Mouse (Mus musculus) heart, embryonic 13.5 days (tissue): ENCODE measurements at regions not wholly inside any gene's neighbourhood (a gene's known extent, or its start where the extent isn't known, plus 50 kb on each side); places are given as distances from the start of the nearest gene placed in this dataset.

Source experiments
- ATAC-seq: fragments of 200-750 bp; cut with Nextera tagmentation; 2 replicates; pipeline ENCODE4 v1.8.0; 2017; ENCODE audit warnings: moderate TSS enrichment; ENCODE audit not compliant: insufficient number of reproducible peaks, low FRiP score, low TSS enrichment; ENCODE audit errors: extremely low read depth
- H3K27ac ChIP-seq: fragments of 300-500 bp; sonication (generic); replicated peaks from 2 replicates; pipeline ENCODE4 v1.5.1; 2015; ENCODE audit warnings: moderate library complexity, mild to moderate bottlenecking, inconsistent platforms
- H3K27me3 ChIP-seq: fragments of 300-500 bp; sonication (generic); replicated peaks from 2 replicates; pipeline ENCODE4 v1.6.1; 2015; ENCODE audit warnings: mild to moderate bottlenecking, inconsistent platforms
- H3K36me3 ChIP-seq: fragments of 300-500 bp; sonication (generic); 2 replicates; pipeline ENCODE4 v1.6.1; 2015; ENCODE audit warnings: mild to moderate bottlenecking, inconsistent platforms
- H3K4me1 ChIP-seq: fragments of 300-500 bp; sonication (generic); 2 replicates; pipeline ENCODE4 v1.6.1; 2015; ENCODE audit warnings: inconsistent platforms
- H3K4me2 ChIP-seq: fragments of 300-500 bp; sonication (generic); 2 replicates; pipeline ENCODE4 v1.6.1; 2015; ENCODE audit warnings: inconsistent platforms, mild to moderate bottlenecking, moderate library complexity
- H3K4me3 ChIP-seq: fragments of 300-500 bp; sonication (generic); 2 replicates; pipeline ENCODE4 v1.5.1; 2015; ENCODE audit warnings: moderate library complexity, mild to moderate bottlenecking, inconsistent platforms
- H3K9ac ChIP-seq: fragments of 300-500 bp; sonication (generic); 2 replicates; pipeline ENCODE4 v1.6.1; 2015; ENCODE audit warnings: inconsistent platforms, mild to moderate bottlenecking, moderate library complexity
- H3K9me3 ChIP-seq: fragments of 300-500 bp; sonication (generic); 2 replicates; pipeline ENCODE4 v1.6.1; 2016; ENCODE audit warnings: inconsistent platforms
- WGBS: fragments of 180-500 bp; shearing (Covaris S2); methylation state at CpG from one replicate; pipeline ENCODE4 v1.1.7; 2015; ENCODE audit warnings: mixed read lengths; 5-methylcytosine and 5-hydroxymethylcytosine counted together

GRCm38 (mm10) chr4:9935949-9936348 lies 938.3 kb upstream of the 2610301B20Rik start:
- Histone ChIP-seq H3K4me2 (no peak overlapping the region), H3K27me3 (no peaks in the 10 kb centered on the region), H3K4me3 (no peak overlapping the region), H3K9ac (no peak overlapping the region), H3K4me1 (peaks cover 7% of the 10 kb centered on the region; the same call in 1 of the 2 replicates), H3K27ac (no peak overlapping the region), H3K9me3 (no peaks in the 10 kb centered on the region), H3K36me3 (no peaks in the 10 kb centered on the region)
- WGBS = 27% methylated on average over 3 of the region's 3 CpGs
- ATAC-seq = no peak

- WGBS = 79% methylated on average over 4 of the region's 4 CpGs
- H3K9ac ChIP-seq = no peak overlapping the region
- H3K27ac ChIP-seq = no peak overlapping the region
- H3K4me3 ChIP-seq = no peak overlapping the region
- H3K4me2 ChIP-seq = no peak overlapping the region
- no peaks in the 10 kb centered on the region for H3K4me1 ChIP-seq
- H3K9me3 ChIP-seq = no peaks in the 10 kb centered on the region
- no peaks in the 10 kb centered on the region for H3K36me3 ChIP-seq
- H3K27me3 ChIP-seq = no peaks in the 10 kb centered on the region
- no peak for ATAC-seq
These were observed 922.9 kb upstream of the 2610301B20Rik start for GRCm38 (mm10) chr4:9951441-9951840.

- no peak overlapping the region for H3K4me2 ChIP-seq
- H3K4me1 ChIP-seq = no peaks in the 10 kb centered on the region
- no peak for ATAC-seq
- H3K36me3 ChIP-seq = no peaks in the 10 kb centered on the region
- H3K9me3 ChIP-seq = no peaks in the 10 kb centered on the region
- no peaks in the 10 kb centered on the region for H3K27me3 ChIP-seq
- no peak overlapping the region for H3K4me3 ChIP-seq
- no peak overlapping the region for H3K27ac ChIP-seq
- H3K9ac ChIP-seq = no peak overlapping the region
These were observed 899.7 kb upstream of the 2610301B20Rik start for GRCm38 (mm10) chr4:9974631-9975030.

- no peak for ATAC-seq
These were observed 892.8 kb upstream of the 2610301B20Rik start for GRCm38 (mm10) chr4:9981354-9982040.

GRCm38 (mm10) chr4:9982786-9983525 lies 891.3 kb upstream of the 2610301B20Rik start:
- WGBS = 49% methylated on average over 7 of the region's 7 CpGs
- ATAC-seq = no peak
- no peaks in the 10 kb centered on the region for H3K4me1 ChIP-seq
- H3K9ac ChIP-seq = no peak overlapping the region
- H3K36me3 ChIP-seq = no peaks in the 10 kb centered on the region
- H3K4me3 ChIP-seq = no peak overlapping the region
- no peak overlapping the region for H3K4me2 ChIP-seq
- no peaks in the 10 kb centered on the region for H3K9me3 ChIP-seq
- no peaks in the 10 kb centered on the region for H3K27me3 ChIP-seq
- H3K27ac ChIP-seq = no peak overlapping the region

More at GRCm38 (mm10) chr4:9981354-9982040, 892.8 kb upstream of the 2610301B20Rik start:
- no peak overlapping the region for H3K27ac ChIP-seq
- no peaks in the 10 kb centered on the region for H3K4me1 ChIP-seq
- no peak overlapping the region for H3K4me2 ChIP-seq
- H3K4me3 ChIP-seq = no peak overlapping the region
- H3K27me3 ChIP-seq = no peaks in the 10 kb centered on the region
- H3K36me3 ChIP-seq = no peaks in the 10 kb centered on the region
- WGBS = 62% methylated on average over 3 of the region's 3 CpGs
- no peaks in the 10 kb centered on the region for H3K9me3 ChIP-seq
- H3K9ac ChIP-seq = no peak overlapping the region

- no peak for ATAC-seq
- H3K36me3 ChIP-seq = no peaks in the 10 kb centered on the region
- H3K27me3 ChIP-seq = no peaks in the 10 kb centered on the region
- H3K9ac ChIP-seq = no peak overlapping the region
- no peak overlapping the region for H3K27ac ChIP-seq
- WGBS = 46% methylated on average over 1 of the region's 1 CpGs
- H3K9me3 ChIP-seq = no peaks in the 10 kb centered on the region
- no peak overlapping the region for H3K4me3 ChIP-seq
- no peak overlapping the region for H3K4me2 ChIP-seq
- H3K4me1 ChIP-seq = no peaks in the 10 kb centered on the region
These were observed 880.4 kb upstream of the 2610301B20Rik start for GRCm38 (mm10) chr4:9993871-9994270.

- ATAC-seq = no peak
These were observed 879.8 kb upstream of the 2610301B20Rik start for GRCm38 (mm10) chr4:9994466-9994865.

GRCm38 (mm10) chr4:10030316-10030715 lies 844.0 kb upstream of the 2610301B20Rik start:
- H3K27ac ChIP-seq = no peak overlapping the region
- H3K27me3 ChIP-seq = no peaks in the 10 kb centered on the region
- H3K4me3 ChIP-seq = no peak overlapping the region
- no peaks in the 10 kb centered on the region for H3K9me3 ChIP-seq
- H3K36me3 ChIP-seq = no peaks in the 10 kb centered on the region
- H3K4me1 ChIP-seq = no peaks in the 10 kb centered on the region
- no peak overlapping the region for H3K9ac ChIP-seq
- ATAC-seq = no peak
- no peak overlapping the region for H3K4me2 ChIP-seq

More at GRCm38 (mm10) chr4:9994466-9994865, 879.8 kb upstream of the 2610301B20Rik start:
- H3K27ac ChIP-seq = no peak overlapping the region
- H3K27me3 ChIP-seq = no peaks in the 10 kb centered on the region
- H3K36me3 ChIP-seq = no peaks in the 10 kb centered on the region
- 43% methylated on average over 1 of the region's 1 CpGs for WGBS
- H3K4me1 ChIP-seq = no peaks in the 10 kb centered on the region
- H3K9me3 ChIP-seq = no peaks in the 10 kb centered on the region
- no peak overlapping the region for H3K9ac ChIP-seq
- H3K4me2 ChIP-seq = no peak overlapping the region
- H3K4me3 ChIP-seq = no peak overlapping the region

GRCm38 (mm10) chr4:10031764-10032163 lies 842.5 kb upstream of the 2610301B20Rik start:
- Histone ChIP-seq H3K4me3 (no peak overlapping the region), H3K36me3 (no peaks in the 10 kb centered on the region), H3K27me3 (no peaks in the 10 kb centered on the region), H3K9me3 (no peaks in the 10 kb centered on the region), H3K4me2 (no peak overlapping the region), H3K27ac (no peak overlapping the region), H3K9ac (no peak overlapping the region), H3K4me1 (no peaks in the 10 kb centered on the region)
- 32% methylated on average over 3 of the region's 3 CpGs for WGBS
- ATAC-seq = no peak

- Histone ChIP-seq H3K4me2 (no peak overlapping the region), H3K4me1 (no peaks in the 10 kb centered on the region), H3K9ac (no peak overlapping the region), H3K27ac (no peak overlapping the region), H3K36me3 (no peaks in the 10 kb centered on the region), H3K27me3 (no peaks in the 10 kb centered on the region), H3K4me3 (no peak overlapping the region), H3K9me3 (no peaks in the 10 kb centered on the region)
- 69% methylated on average over 1 of the region's 1 CpGs for WGBS
- ATAC-seq = no peak
These were observed 839.0 kb upstream of the 2610301B20Rik start for GRCm38 (mm10) chr4:10035336-10035735.

- Histone ChIP-seq H3K27me3 (no peaks in the 10 kb centered on the region), H3K9ac (no peak overlapping the region), H3K4me1 (no peaks in the 10 kb centered on the region), H3K9me3 (no peaks in the 10 kb centered on the region), H3K27ac (no peak overlapping the region), H3K4me3 (no peak overlapping the region), H3K4me2 (no peak overlapping the region), H3K36me3 (no peaks in the 10 kb centered on the region)
- 52% methylated on average over 2 of the region's 2 CpGs for WGBS
- no peak for ATAC-seq
These were observed 832.8 kb upstream of the 2610301B20Rik start for GRCm38 (mm10) chr4:10041301-10042093.
